Mouse (Mus musculus) liver, embryonic 14.5 days (tissue): ENCODE results near the gene Plekha1.

ENCODE experiments used
- CTCF ChIP-seq: IDR thresholded peaks from 2 replicates; pipeline ENCODE4 v1.5.1; 2016; ENCODE audit warnings: antibody characterized with exemption, low read depth, control low read depth
- EP300 ChIP-seq: IDR thresholded peaks from 2 replicates; pipeline ENCODE4 v1.6.1; 2016; ENCODE audit warnings: antibody characterized with exemption, low read depth

GRCm38 (mm10) chr7:130945730-130946129 lies 80.2 kb downstream of the Plekha1 start:
- no peak for TF ChIP-seq CTCF
- TF ChIP-seq EP300, result no peak
